Mouse (Mus musculus): Measurements from ENCODE around the gene Hspb11.

GRCm38 (mm10) chr4:107314479-107314805 is 61.0 kb downstream of the Hspb11 start:
- TF ChIP-seq CTCF (IDR thresholded peaks at IDR 0.05; ENCODE audit: low read depth, low read length) (no peak), POLR2A (IDR thresholded peaks at IDR 0.05; ENCODE audit: borderline replicate concordance, low read depth, low read length) (no peak)

All from bone marrow macrophage, adult 2 months (primary cell).